Mouse (Mus musculus) olfactory bulb, adult 2 months (tissue): ENCODE results near the gene Tinagl1.

Source experiments
- CTCF ChIP-seq: fragments of 200-500 bp; IDR thresholded peaks from 2 replicates; pipeline ENCODE4 v1.5.1; 2012; ENCODE audit warnings: low read depth, mild to moderate bottlenecking, low read length, moderate library complexity; ENCODE audit not compliant: insufficient read depth
- POLR2A ChIP-seq: fragments of 200-500 bp; IDR thresholded peaks from 2 replicates; pipeline ENCODE4 v1.6.1; 2012; ENCODE audit warnings: mild to moderate bottlenecking, low read depth, low read length, moderate library complexity; ENCODE audit not compliant: insufficient read depth

DNA sequence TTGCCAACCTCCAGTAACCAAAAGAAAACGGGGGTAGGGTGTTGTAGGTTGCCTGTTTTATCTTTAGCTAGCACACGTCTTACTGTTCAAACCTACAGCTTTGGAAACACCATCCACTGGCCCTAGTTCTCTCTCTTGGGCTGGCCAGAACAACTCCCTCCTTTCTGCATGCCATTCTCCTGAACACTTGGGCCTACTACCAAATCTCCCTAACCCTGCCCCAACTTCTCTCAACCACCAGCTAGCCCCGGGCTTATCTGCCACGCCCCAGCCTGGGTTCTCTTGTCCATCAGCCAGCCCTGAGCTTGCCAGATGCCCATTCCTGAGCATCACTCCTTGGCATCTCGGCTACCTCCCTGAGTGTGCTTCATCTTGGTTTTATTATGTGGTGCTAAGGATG is 46.0 kb downstream of the Tinagl1 start:
- TF ChIP-seq CTCF (no peak), POLR2A (no peak)
